Mouse (Mus musculus): ENCODE data around the gene Rbak.
"Not testable (repeated sequence)": the region's sequence is repeated elsewhere in the genome, so short reads cannot be mapped to it uniquely, and the experiment has no call there.

Rbak gene

GRCm38 (mm10) chr5:143134216-143135010, 46.2 kb downstream of the Rbak start:
- not testable (repeated sequence) for DNase-seq

- DNase-seq: no peak
Observed at GRCm38 (mm10) chr5:143132935-143133514, 47.5 kb downstream of the Rbak start.

DNA sequence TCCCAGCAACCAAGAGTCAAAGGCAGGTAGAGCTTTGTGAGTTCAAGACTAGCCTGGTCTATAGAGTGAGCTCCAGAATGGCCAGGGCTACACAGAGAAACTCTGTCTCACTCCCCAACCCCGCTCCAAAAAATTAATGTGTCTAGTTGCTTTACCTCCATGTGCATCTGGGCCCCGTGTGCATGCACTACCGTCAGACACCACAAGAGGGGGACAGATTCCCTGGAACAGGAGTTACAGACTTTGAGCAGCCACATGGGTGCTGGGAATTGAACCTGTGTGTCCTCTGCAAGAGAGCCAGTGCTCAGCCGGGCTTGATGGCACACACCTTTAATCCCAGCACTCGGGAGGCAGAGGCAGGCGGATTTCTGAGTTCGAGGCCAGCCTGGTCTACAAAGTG, 50.2 kb downstream of the Rbak start:
- no peak for DNase-seq

GRCm38 (mm10) chr5:143129101-143129500, 51.5 kb downstream of the Rbak start:
- no peak for DNase-seq

- no peak for DNase-seq
Observed at GRCm38 (mm10) chr5:143127837-143128236, 52.7 kb downstream of the Rbak start.

- DNase-seq: no peak
Observed at GRCm38 (mm10) chr5:143126908-143127307, 53.7 kb downstream of the Rbak start.

- no peak for DNase-seq
Observed at GRCm38 (mm10) chr5:143126089-143126488, 54.5 kb downstream of the Rbak start.

GRCm38 (mm10) chr5:143125601-143126000, 55.0 kb downstream of the Rbak start:
- no peak for DNase-seq

GRCm38 (mm10) chr5:143124805-143125378, 55.7 kb downstream of the Rbak start:
- DNase-seq: no peak

DNA sequence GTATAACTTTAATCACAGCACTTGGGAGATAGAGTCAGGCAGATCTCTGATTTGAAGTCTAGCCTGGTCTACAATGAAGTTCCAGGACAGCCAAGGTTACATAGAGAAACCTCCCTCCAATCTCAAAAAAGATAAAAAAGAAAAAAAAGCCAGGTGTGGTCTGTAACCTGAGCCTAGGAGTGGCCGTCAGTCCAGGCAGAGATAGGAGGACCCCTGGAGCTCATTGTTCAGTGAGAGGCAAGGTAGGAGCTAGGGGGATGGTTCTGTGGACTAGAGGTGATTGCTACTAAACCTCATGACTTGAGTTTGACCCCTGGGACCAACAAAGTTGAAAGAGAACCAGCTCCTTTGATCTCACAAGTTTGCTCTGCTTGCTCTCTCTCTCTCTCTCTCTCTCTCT, 57.9 kb downstream of the Rbak start:
- no peak for DNase-seq
